Mouse (Mus musculus): Measurements from ENCODE around the gene Cd9.

Gene Cd9

GRCm38 (mm10) chr6:125473321-125473721 is 21.3 kb downstream of the Cd9 start:
- DNase-seq: no peak

- DNase-seq: no peak
Measured at GRCm38 (mm10) chr6:125471921-125472320, 22.7 kb downstream of the Cd9 start.

DNA sequence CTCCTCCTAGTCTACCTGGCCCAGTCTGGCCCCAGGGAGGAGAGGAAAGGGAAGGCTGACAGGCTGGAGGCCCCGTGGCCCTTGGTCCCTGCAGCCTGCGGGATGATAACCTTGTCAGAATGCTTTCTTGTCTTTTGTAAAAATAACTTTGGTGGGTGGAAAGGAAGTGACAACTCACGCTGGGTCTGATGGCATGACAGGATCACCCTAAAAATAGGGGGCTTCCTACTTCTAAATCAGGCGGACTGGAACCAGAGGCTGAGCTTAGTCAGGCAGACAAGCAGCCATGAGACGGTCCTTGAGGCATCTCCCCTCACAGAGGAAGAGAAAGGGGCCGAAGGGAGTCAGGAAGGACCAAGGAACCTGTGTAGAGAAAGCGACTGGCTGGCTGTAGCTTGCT is 23.3 kb downstream of the Cd9 start:
- no peak for DNase-seq

DNA sequence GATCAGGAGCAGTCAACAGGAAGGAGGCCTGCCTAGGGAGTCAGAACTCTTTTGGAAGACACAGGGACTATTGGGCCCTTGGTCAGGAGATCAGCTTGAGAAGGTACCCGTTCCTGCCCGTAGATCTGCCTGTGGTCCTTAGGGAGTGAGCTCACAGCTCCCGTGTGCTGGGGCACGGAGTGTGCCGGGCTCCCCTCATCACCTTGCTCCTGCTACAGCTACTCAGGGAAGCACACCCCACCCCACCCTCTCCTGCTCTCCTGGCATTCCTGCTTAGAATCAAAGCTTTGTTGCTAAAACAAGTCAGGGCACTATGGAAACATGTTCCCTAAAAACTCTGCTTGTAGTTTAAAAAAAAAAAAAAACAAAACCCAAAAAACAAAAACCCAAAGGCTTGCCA is 24.0 kb downstream of the Cd9 start:
- no peak for DNase-seq

DNA sequence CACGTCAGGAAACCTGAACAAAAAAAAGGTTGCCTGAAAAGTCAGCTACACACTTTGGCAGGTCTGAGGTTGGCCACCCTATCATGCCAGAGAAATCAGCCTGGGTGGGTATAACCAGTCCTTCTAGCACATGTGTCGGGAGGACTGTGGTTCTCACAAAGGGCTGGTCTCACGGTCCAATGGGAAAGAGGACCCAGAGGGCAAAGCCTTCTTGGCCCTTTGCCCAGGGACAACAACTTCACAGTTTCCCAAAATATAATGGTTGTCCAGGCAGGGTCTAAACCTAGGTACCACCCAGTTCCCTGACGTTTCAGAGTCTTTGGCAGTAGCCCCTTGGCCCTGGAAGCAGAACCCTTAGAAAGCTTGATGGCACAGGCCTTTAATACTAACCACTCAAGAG is 25.4 kb downstream of the Cd9 start:
- no peak for DNase-seq

GRCm38 (mm10) chr6:125468179-125468960 is 26.2 kb downstream of the Cd9 start:
- DNase-seq: no peak

GRCm38 (mm10) chr6:125467301-125467715 is 27.3 kb downstream of the Cd9 start:
- DNase-seq: peak; percentile 61

- no peak for DNase-seq
Measured at GRCm38 (mm10) chr6:125462312-125462711, 32.3 kb downstream of the Cd9 start.

- DNase-seq: no peak
Measured at GRCm38 (mm10) chr6:125461788-125462187, 32.8 kb downstream of the Cd9 start.

DNA sequence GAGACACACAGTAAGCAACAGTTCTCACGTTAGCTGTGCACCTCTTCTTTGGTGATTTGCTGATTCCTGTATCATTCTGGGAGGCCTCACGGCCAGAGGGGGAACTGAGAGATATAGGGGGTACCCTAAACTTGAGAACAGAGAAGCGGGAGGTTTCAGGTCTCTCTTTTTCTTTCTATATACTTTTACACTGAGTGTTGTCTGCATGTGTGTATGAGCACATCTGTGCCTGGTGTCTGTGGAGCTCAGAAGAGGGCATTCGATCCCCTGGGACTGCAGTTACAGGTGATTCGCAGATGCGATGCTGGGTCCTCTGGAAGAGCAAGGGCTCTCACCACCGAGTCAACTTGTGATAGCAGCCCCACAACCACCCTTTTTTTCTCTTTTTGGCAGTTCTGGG is 33.3 kb downstream of the Cd9 start:
- DNase-seq: no peak

DNA sequence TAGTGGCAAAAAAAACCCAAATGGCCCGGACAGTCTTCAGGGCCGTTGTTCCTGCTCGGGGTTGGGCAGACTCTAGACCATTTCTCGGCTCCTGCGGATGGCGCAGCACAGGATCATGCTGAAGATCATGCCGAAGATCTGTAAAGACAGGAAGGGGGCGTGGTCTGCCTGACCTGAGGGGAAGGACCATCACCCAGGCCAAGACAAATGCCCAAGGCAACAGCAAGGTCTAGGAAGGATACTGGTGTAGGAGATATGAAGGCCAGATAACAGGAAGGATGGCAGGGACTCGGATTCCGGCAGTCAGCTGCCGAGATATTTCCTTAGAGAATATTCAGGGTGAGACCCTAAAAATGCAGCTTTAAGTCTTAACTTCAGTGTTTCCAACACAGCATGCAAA is 34.0 kb downstream of the Cd9 start:
- DNase-seq: no peak

GRCm38 (mm10) chr6:125459903-125460302 is 34.7 kb downstream of the Cd9 start:
- no peak for DNase-seq

DNA sequence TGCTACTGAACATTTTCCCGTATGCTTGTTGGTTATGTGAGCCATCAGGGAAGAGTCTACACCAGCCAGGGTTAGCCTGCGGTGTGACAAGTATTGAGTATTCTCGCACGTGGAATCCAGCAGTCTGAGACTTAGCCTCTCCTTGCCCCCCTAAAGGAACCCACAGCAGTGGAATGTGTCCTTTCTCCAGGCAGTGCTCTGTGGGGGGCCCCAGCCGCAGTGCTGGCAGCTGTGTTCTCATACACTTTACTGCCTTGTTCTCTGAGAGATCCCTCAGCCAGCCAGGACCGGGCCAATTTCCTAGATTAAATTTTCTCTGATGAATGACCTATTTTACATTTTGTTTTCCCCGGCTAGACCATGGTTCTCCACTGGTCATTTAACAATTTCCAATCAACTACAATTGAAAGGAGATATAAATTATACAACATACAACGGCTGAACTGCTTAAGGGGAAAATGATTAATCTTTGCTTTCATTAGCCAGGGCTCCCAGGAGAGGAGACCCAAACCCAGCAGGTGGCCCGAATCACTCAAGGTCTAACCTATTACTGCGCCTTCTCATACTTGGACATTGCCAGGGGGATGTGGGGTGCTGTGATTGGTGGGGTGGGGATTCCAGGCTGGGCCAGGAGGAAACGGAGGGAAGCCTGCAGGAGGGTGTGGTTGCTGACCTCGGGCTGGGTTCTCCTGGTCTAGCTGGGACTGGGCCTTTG is 38.6 kb downstream of the Cd9 start:
- DNase-seq: no peak

DNA sequence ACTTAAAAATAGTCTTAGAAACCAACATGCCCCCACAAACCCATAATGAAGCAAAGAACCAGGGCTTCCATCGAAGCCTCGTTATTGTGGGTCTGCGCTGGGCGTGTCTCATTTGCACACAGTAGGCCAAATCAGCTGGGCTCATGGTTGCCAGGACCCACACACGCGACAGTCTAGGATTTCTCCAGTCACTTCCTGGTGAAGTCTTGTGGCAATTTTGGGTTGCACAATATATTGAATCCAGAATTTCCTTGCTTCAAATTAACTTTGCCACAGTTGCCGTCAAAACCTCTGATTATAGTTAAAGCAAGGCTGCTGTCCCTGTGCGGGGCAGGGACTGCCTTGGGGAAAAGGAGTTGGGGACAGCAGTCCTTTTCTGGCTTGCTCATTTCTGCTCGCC is 39.9 kb downstream of the Cd9 start:
- no peak for DNase-seq

DNA sequence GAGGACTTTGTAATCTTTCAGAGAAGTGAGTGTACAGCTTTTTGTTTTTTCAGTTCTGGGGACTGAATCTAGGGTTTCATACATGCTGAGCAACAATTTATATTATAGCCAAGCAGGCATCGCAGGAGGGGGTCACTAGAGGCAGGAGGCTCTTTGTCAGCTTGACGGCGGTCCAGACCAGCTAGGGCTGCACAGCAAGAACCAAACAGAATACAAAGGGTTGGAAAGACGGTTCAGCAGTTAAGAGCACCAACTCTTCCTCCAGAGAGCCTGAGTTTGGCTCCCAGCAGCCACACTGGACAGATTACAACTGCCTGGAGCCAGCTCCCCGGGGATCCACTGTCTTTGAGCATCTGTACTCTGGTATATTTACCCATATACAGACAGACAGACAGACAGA is 40.3 kb downstream of the Cd9 start:
- no peak for DNase-seq

GRCm38 (mm10) chr6:125447660-125448059 is 46.9 kb downstream of the Cd9 start:
- DNase-seq: no peak

GRCm38 (mm10) chr6:125447205-125447604 is 47.4 kb downstream of the Cd9 start:
- no peak for DNase-seq

DNA sequence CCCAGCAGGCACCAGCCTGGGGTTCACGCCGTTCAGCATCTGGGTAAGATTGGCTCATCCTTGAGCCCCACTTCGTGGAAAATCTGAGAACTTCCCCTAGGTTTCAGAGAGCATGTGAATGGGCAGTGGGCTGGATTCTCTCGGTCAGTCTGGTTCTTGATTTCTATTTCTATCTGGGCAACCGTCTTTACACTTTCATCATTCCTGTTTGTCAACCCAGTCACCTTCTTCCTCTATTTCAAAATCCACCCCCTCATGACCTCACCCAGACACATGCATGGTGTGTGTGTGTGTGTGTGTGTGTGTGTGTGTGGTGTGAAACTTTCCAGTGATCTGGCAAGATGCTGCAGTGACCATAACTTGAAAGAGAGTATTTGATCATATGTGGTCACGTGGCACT is 49.2 kb downstream of the Cd9 start:
- no peak for DNase-seq

- DNase-seq: no peak
Measured at GRCm38 (mm10) chr6:125442591-125442990, 52.0 kb downstream of the Cd9 start.

GRCm38 (mm10) chr6:125436753-125437152 is 57.8 kb downstream of the Cd9 start:
- DNase-seq: no peak

DNA sequence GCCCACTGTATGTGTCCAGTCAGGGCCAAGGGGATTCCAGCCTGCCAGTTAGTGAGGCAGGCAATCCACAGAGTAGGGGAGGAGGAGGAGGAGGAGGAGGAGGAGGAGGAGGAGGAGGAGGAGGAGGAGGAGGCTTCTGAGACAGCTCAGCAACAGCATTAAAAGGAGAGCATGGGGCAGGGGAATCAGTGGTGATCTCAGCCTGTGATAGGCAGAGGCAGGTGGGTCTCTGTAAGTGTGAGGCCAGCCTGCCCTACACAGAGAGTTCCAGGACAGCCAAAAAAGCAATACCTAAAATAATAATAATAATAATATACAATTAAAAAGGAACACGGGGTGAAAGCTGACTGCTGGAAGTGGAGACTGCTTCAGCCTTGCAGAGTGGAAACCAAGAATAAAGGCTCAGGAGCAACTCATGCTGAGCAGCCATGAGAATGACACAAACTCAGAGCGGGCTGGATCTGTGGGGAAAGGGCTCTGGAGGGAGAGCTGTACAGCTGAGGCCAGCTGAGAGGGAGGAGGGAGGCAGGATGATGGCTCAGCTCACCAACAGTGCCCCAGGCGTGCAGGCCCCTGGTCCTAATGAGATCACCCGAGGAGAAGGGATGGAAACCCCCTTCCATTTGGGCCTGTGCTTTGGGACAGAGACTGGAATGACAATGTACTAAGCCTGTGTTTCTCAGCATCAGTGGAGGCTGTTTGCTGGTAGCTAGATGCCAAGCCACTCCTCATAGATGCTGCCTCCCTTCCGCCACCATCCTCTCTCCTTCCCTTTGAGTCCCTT is 59.7 kb downstream of the Cd9 start:
- DNase-seq: no peak

GRCm38 (mm10) chr6:125433704-125434447 is 60.7 kb downstream of the Cd9 start:
- DNase-seq: no peak

- no peak for DNase-seq
Measured at GRCm38 (mm10) chr6:125433257-125433656, 61.3 kb downstream of the Cd9 start.

Data from cerebellum, adult 9-11 months (tissue).